Mouse (Mus musculus) midbrain, embryonic 15.5 days (tissue): Measurements from ENCODE around the gene Hrh1. TPM values are rescaled to one million over a fixed set of nuclear protein-coding genes. Genes with fewer than 3 reads are reported as not detected.

Experiments
- ATAC-seq: fragments of 200-750 bp; cut with Nextera tagmentation; replicated peaks from 2 replicates; pipeline ENCODE4 v1.8.0; 2017; ENCODE audit warnings: moderate TSS enrichment
- H3K27ac ChIP-seq: fragments of 300-500 bp; sonication (generic); 2 replicates; pipeline ENCODE4 v1.5.1; 2015; ENCODE audit warnings: mild to moderate bottlenecking, inconsistent platforms
- H3K27me3 ChIP-seq: fragments of 300-500 bp; sonication (generic); replicated peaks from 2 replicates; pipeline ENCODE4 v1.6.1; 2015; ENCODE audit warnings: inconsistent platforms
- H3K36me3 ChIP-seq: fragments of 300-500 bp; sonication (generic); replicated peaks from 2 replicates; pipeline ENCODE4 v1.6.1; 2015; ENCODE audit warnings: inconsistent platforms
- H3K4me1 ChIP-seq: fragments of 300-500 bp; sonication (generic); 2 replicates; pipeline ENCODE4 v1.6.1; 2015; ENCODE audit warnings: inconsistent platforms
- H3K4me2 ChIP-seq: fragments of 300-500 bp; sonication (generic); 2 replicates; pipeline ENCODE4 v1.6.1; 2015; ENCODE audit warnings: inconsistent platforms, mild to moderate bottlenecking, moderate library complexity
- H3K4me3 ChIP-seq: fragments of 300-500 bp; sonication (generic); 2 replicates; pipeline ENCODE4 v1.5.1; 2015; ENCODE audit warnings: mild to moderate bottlenecking, inconsistent platforms
- H3K9ac ChIP-seq: fragments of 300-500 bp; sonication (generic); 2 replicates; pipeline ENCODE4 v1.6.1; 2015; ENCODE audit warnings: mild to moderate bottlenecking, inconsistent platforms
- H3K9me3 ChIP-seq: fragments of 300-500 bp; sonication (generic); 2 replicates; pipeline ENCODE4 v1.6.1; 2016; ENCODE audit warnings: inconsistent platforms
- WGBS: fragments of 180-500 bp; shearing (Covaris S2); methylation state at CpG from one replicate; pipeline ENCODE4 v1.1.7; 2015; ENCODE audit warnings: mixed read lengths; 5-methylcytosine and 5-hydroxymethylcytosine counted together
- polyA plus RNA-seq: library from polyadenylated mRNA; unstranded; fragments of >200 nt; fragmentation: Nextera tagmentation; extraction: Ambion mirVana; gene quantifications from 2 replicates; pipeline ENCODE4 v1.2.1, GENCODE M21; 2015

The Hrh1 gene
- polyA plus RNA-seq, 1 experiment from 2014 or later, result 0.89 TPM

GRCm38 (mm10) chr6:114390129-114390528 is 7.6 kb upstream of the Hrh1 start:
- ATAC-seq, result no peak
- WGBS, result 65% methylated on average over 2 of the region's 2 CpGs
- H3K36me3 ChIP-seq, result no peaks in the 10 kb centered on the region
- no peak overlapping the region for H3K4me3 ChIP-seq
- H3K9ac ChIP-seq, result no peak overlapping the region
- H3K4me2 ChIP-seq, result no peak overlapping the region
- H3K9me3 ChIP-seq, result no peaks in the 10 kb centered on the region
- H3K27me3 ChIP-seq, result no peaks in the 10 kb centered on the region
- H3K4me1 ChIP-seq, result no peaks in the 10 kb centered on the region
- no peak overlapping the region for H3K27ac ChIP-seq

GRCm38 (mm10) chr6:114394982-114395381 is 2.8 kb upstream of the Hrh1 start:
- Histone ChIP-seq H3K9ac (no peak overlapping the region), H3K27ac (no peak overlapping the region), H3K9me3 (no peaks in the 10 kb centered on the region), H3K4me1 (peaks cover 16% of the 10 kb centered on the region), H3K27me3 (peaks cover 34% of the 10 kb centered on the region), H3K36me3 (no peaks in the 10 kb centered on the region), H3K4me3 (no peak overlapping the region), H3K4me2 (no peak overlapping the region)
- 61% methylated on average over 4 of the region's 4 CpGs for WGBS
- no peak for ATAC-seq

- Histone ChIP-seq H3K36me3 (no peaks in the 10 kb centered on the region), H3K27ac (no peak overlapping the region), H3K4me3 (no peak overlapping the region), H3K4me2 (no peak overlapping the region), H3K27me3 (peaks cover 38% of the 10 kb centered on the region), H3K4me1 (peaks cover 16% of the 10 kb centered on the region), H3K9me3 (no peaks in the 10 kb centered on the region), H3K9ac (no peak overlapping the region)
- no peak for ATAC-seq
- WGBS, result 61% methylated on average over 4 of the region's 4 CpGs
Measured at GRCm38 (mm10) chr6:114396605-114397004, 1.1 kb upstream of the Hrh1 start.

- Histone ChIP-seq H3K36me3 (no peaks in the 10 kb centered on the region), H3K27ac (no peak overlapping the region), H3K9me3 (no peaks in the 10 kb centered on the region), H3K4me3 (peak overlapping the region; percentile 49), H3K9ac (peak overlapping the region; percentile 28; the same call in 1 of the 2 replicates), H3K4me1 (peaks cover 16% of the 10 kb centered on the region), H3K4me2 (peak overlapping the region; percentile 97), H3K27me3 (peaks cover 38% of the 10 kb centered on the region)
- ATAC-seq, result no peak
- WGBS, result 6% methylated on average over 11 of the region's 11 CpGs
Measured at GRCm38 (mm10) chr6:114397280-114397679, 456 bp upstream of the Hrh1 start.

- peaks cover 38% of the 10 kb centered on the region for H3K27me3 ChIP-seq
- H3K9ac ChIP-seq, result no peak overlapping the region
- H3K27ac ChIP-seq, result no peak overlapping the region
- peak overlapping the region; percentile 97 for H3K4me2 ChIP-seq
- no peaks in the 10 kb centered on the region for H3K36me3 ChIP-seq
- H3K4me1 ChIP-seq, result peaks cover 16% of the 10 kb centered on the region
- 0 out of 2 replicates have a peak, but pooled peaks have one; percentile 6 for ATAC-seq
- no peaks in the 10 kb centered on the region for H3K9me3 ChIP-seq
- WGBS, result 4% methylated on average over 9 of the region's 9 CpGs
- peak overlapping the region; percentile 49 for H3K4me3 ChIP-seq
Measured at GRCm38 (mm10) chr6:114398626-114399025, 890 bp downstream of the Hrh1 start.

- Histone ChIP-seq H3K4me3 (no peak overlapping the region), H3K9ac (no peak overlapping the region), H3K27ac (no peak overlapping the region), H3K4me2 (no peak overlapping the region), H3K9me3 (no peaks in the 10 kb centered on the region), H3K27me3 (peaks cover 38% of the 10 kb centered on the region), H3K36me3 (no peaks in the 10 kb centered on the region), H3K4me1 (peaks cover 16% of the 10 kb centered on the region)
- whole genome bisulfite sequencing, result 82% methylated on average over 10 of the region's 10 CpGs
- no peak for ATAC-seq
Measured at GRCm38 (mm10) chr6:114400387-114400786, 2.7 kb downstream of the Hrh1 start.

GRCm38 (mm10) chr6:114400841-114401240 is 3.1 kb downstream of the Hrh1 start:
- no peak overlapping the region for H3K4me3 ChIP-seq
- no peak overlapping the region for H3K9ac ChIP-seq
- H3K27me3 ChIP-seq, result peaks cover 38% of the 10 kb centered on the region
- no peak overlapping the region for H3K4me2 ChIP-seq
- no peaks in the 10 kb centered on the region for H3K36me3 ChIP-seq
- no peak overlapping the region for H3K27ac ChIP-seq
- no peaks in the 10 kb centered on the region for H3K9me3 ChIP-seq
- no peak for ATAC-seq
- peaks cover 16% of the 10 kb centered on the region for H3K4me1 ChIP-seq
- WGBS, result 41% methylated on average over 8 of the region's 8 CpGs

- Histone ChIP-seq H3K9ac (no peak overlapping the region), H3K4me2 (no peak overlapping the region), H3K4me3 (no peak overlapping the region), H3K27me3 (peaks cover 29% of the 10 kb centered on the region), H3K36me3 (no peaks in the 10 kb centered on the region), H3K27ac (no peak overlapping the region), H3K4me1 (peaks cover 16% of the 10 kb centered on the region), H3K9me3 (no peaks in the 10 kb centered on the region)
- WGBS, result 89% methylated on average over 2 of the region's 2 CpGs
- ATAC-seq, result no peak
Measured at GRCm38 (mm10) chr6:114402161-114402560, 4.4 kb downstream of the Hrh1 start.

GRCm38 (mm10) chr6:114403632-114404031 is 5.9 kb downstream of the Hrh1 start:
- 49% methylated on average over 8 of the region's 8 CpGs for WGBS
- no peak for ATAC-seq
- H3K4me1 ChIP-seq, result peaks cover 8% of the 10 kb centered on the region
- no peak overlapping the region for H3K9ac ChIP-seq
- H3K4me2 ChIP-seq, result no peak overlapping the region
- peaks cover 18% of the 10 kb centered on the region for H3K27me3 ChIP-seq
- H3K4me3 ChIP-seq, result no peak overlapping the region
- no peaks in the 10 kb centered on the region for H3K36me3 ChIP-seq
- H3K9me3 ChIP-seq, result no peaks in the 10 kb centered on the region
- no peak overlapping the region for H3K27ac ChIP-seq

- Histone ChIP-seq H3K4me3 (no peak overlapping the region), H3K9me3 (no peaks in the 10 kb centered on the region), H3K4me1 (peaks cover 4% of the 10 kb centered on the region), H3K9ac (no peak overlapping the region), H3K27ac (no peak overlapping the region), H3K4me2 (no peak overlapping the region), H3K36me3 (no peaks in the 10 kb centered on the region), H3K27me3 (peaks cover 13% of the 10 kb centered on the region; the same call in 1 of the 2 replicates)
- no peak for ATAC-seq
- WGBS, result 60% methylated on average over 5 of the region's 5 CpGs
Measured at GRCm38 (mm10) chr6:114404128-114404527, 6.4 kb downstream of the Hrh1 start.

- 70% methylated on average over 7 of the region's 7 CpGs for WGBS
Measured at GRCm38 (mm10) chr6:114404774-114405468, 7.2 kb downstream of the Hrh1 start.

GRCm38 (mm10) chr6:114406634-114407033 is 8.9 kb downstream of the Hrh1 start:
- Histone ChIP-seq H3K36me3 (no peaks in the 10 kb centered on the region), H3K9me3 (no peaks in the 10 kb centered on the region), H3K9ac (no peak overlapping the region), H3K27ac (no peak overlapping the region), H3K4me1 (peaks cover 4% of the 10 kb centered on the region; the same call in 1 of the 2 replicates), H3K27me3 (no peaks in the 10 kb centered on the region), H3K4me2 (no peak overlapping the region), H3K4me3 (no peak overlapping the region)
- 32% methylated on average over 1 of the region's 1 CpGs for WGBS
- ATAC-seq, result no peak

More at GRCm38 (mm10) chr6:114404774-114405468, 7.2 kb downstream of the Hrh1 start:
- Histone ChIP-seq H3K4me3 (no peak overlapping the region), H3K27me3 (0 out of 2 replicates have a peak, but pooled peaks cover 5% of the 10 kb centered on the region), H3K4me2 (no peak overlapping the region), H3K36me3 (no peaks in the 10 kb centered on the region), H3K27ac (no peak overlapping the region), H3K9ac (no peak overlapping the region), H3K9me3 (no peaks in the 10 kb centered on the region), H3K4me1 (peaks cover 4% of the 10 kb centered on the region; the same call in 1 of the 2 replicates)
- ATAC-seq, result no peak

GRCm38 (mm10) chr6:114407049-114407448 is 9.3 kb downstream of the Hrh1 start:
- Histone ChIP-seq H3K36me3 (no peaks in the 10 kb centered on the region), H3K4me1 (peaks cover 4% of the 10 kb centered on the region; the same call in 1 of the 2 replicates), H3K4me2 (no peak overlapping the region), H3K27me3 (no peaks in the 10 kb centered on the region), H3K9me3 (no peaks in the 10 kb centered on the region), H3K4me3 (no peak overlapping the region), H3K27ac (no peak overlapping the region), H3K9ac (no peak overlapping the region)
- 78% methylated on average over 7 of the region's 7 CpGs for WGBS
- no peak for ATAC-seq
